Mouse (Mus musculus) heart, adult 10 weeks (tissue): ENCODE data around the gene Tll2. TPM values are rescaled to one million over a fixed set of nuclear protein-coding genes. Genes with fewer than 3 reads are reported as not detected.

ENCODE experiments used
- polyA plus RNA-seq: library from polyadenylated mRNA; stranded (reverse); fragments of 350-450 nt; fragmentation: Illumina TruSeq; extraction: RNeasy Lipid Tissue Mini Kit (QIAGEN cat#74804); gene quantifications from one replicate; pipeline ENCODE4 v1.2.3, GENCODE M21; 2014; ENCODE audit warnings: low read depth, low replicate concordance

Tll2 gene
- 0.18 TPM for polyA plus RNA-seq

DNA sequence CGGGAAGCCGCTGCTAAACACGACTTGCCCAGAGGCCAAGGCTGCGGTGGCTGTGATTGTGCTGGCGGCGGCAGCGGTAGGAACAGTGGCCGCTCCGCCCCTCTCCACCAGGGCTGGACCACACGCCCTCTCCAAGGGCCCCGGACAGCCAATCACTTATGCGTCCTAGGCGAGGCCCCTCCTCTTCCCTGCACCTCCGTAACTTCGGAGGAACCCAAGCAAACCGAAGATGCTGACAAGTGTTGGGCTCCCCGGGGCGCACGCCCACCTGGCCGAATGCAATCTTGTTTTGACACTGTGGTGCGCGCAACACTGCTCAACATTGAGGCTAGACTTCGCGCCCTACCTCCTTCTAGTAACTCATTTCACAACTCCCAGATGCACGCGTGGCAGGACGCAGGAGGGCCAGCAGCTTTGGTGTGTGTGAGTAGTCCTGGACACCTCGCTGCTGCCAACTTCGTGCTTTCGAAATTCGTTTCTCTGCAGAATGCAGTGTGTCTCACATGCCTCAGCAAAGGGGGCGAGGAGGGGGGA, at the start of gene Tll2:
Tll2 (minus strand) TSS at position 25 of the 534 bp plus-strand sequence.

DNA sequence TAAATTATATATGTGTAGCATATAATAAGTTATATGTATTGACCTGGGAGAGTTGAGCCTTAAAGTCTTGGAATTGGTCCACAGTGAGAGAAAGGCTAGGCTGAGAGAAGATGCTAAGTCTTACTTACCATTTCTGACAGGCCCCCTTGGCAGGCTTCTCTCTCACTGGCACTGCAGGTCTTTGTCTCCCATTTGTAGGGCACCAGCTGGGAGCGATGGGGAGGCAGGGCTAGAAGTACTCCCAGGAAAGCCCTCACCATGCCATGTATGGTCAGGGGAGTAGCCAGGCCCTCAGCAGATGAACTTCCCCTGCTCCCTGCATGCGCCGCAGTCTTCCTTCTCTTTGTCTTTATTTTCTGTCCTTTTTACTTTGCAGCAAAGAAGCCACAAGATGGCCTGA, 129.7 kb downstream of the Tll2 start, which contains the start of gene Opalin:
Opalin (minus strand) TSS at position 208 of the 400 bp plus-strand sequence.

Other genes starting within 250 kb of the Tll2 start
- gene Blnk, start 212.3 kb downstream of the Tll2 start, polyA plus RNA-seq, result 1.6 TPM
- gene Dntt, start 177.6 kb downstream of the Tll2 start, polyA plus RNA-seq, result not detected
- gene Opalin, start 129.7 kb downstream of the Tll2 start, polyA plus RNA-seq, result not detected
- 71.4 TPM for gene Tm9sf3, start 57.2 kb upstream of the Tll2 start, polyA plus RNA-seq
- gene Pik3ap1, start 178.3 kb upstream of the Tll2 start, polyA plus RNA-seq, result 1.4 TPM